Mouse (Mus musculus) liver, embryonic 14.5 days (tissue): ENCODE results near the gene Wdr46. TPM values are rescaled to one million over a fixed set of nuclear protein-coding genes. Genes with fewer than 3 reads are reported as not detected.
"Not testable (repeated sequence)": the region's sequence is repeated elsewhere in the genome, so short reads cannot be mapped to it uniquely, and the experiment has no call there.

Experiments
- ATAC-seq: fragments of 200-750 bp; cut with Nextera tagmentation; 2 replicates; pipeline ENCODE4 v1.8.0; 2017; ENCODE audit warnings: moderate number of reproducible peaks, mild to moderate bottlenecking, moderate library complexity; ENCODE audit not compliant: insufficient read depth
- DNase-seq, 3 experiments: peaks; one replicate each; pipeline ENCODE4 v3.0.0-alpha.2; 2012 to 2013; ENCODE audit warnings: low read depth in 3 of 3, low spot score in 3 of 3
- H3K27ac ChIP-seq: fragments of 300-500 bp; sonication (generic); 2 replicates; pipeline ENCODE4 v1.5.1; 2014; ENCODE audit warnings: moderate library complexity, mild to moderate bottlenecking, control low read depth, inconsistent platforms
- H3K27me3 ChIP-seq: fragments of 300-500 bp; sonication (generic); 2 replicates; pipeline ENCODE4 v1.6.1; 2014; ENCODE audit warnings: mild to moderate bottlenecking, low read length, moderate library complexity; ENCODE audit not compliant: control insufficient read depth, insufficient read depth
- H3K36me3 ChIP-seq: fragments of 300-500 bp; sonication (generic); replicated peaks from 2 replicates; pipeline ENCODE4 v1.6.1; 2014; ENCODE audit warnings: low read depth; ENCODE audit not compliant: control insufficient read depth, insufficient read depth
- H3K4me1 ChIP-seq, 2 experiments: fragments of 200-500 bp in 1 of 2; fragments of 300-500 bp in 1 of 2; sonication (generic) in 1 of 2; replicated peaks; 2 replicates each; pipeline ENCODE4 v1.6.1; 2012 to 2014; ENCODE audit warnings: antibody characterized with exemption in 1 of 2, inconsistent platforms in 1 of 2, low read length in 1 of 2; ENCODE audit not compliant: control insufficient read depth in 2 of 2, insufficient read depth in 2 of 2
- H3K4me2 ChIP-seq: fragments of 300-500 bp; sonication (generic); 2 replicates; pipeline ENCODE4 v1.6.1; 2014; ENCODE audit warnings: low read depth, mild to moderate bottlenecking, control low read depth, moderate library complexity
- H3K4me3 ChIP-seq, 2 experiments: fragments of 200-500 bp in 1 of 2; fragments of 300-500 bp in 1 of 2; sonication (generic) in 1 of 2; 2 replicates each; pipeline ENCODE4 v1.5.1; 2012 to 2014; ENCODE audit warnings: low read depth in 2 of 2, low read length in 2 of 2, mild to moderate bottlenecking in 2 of 2, control low read depth in 1 of 2, inconsistent platforms in 1 of 2, moderate library complexity in 1 of 2; ENCODE audit not compliant: insufficient read depth in 1 of 2
- H3K9ac ChIP-seq: fragments of 300-500 bp; sonication (generic); replicated peaks from 2 replicates; pipeline ENCODE4 v1.6.1; 2014; ENCODE audit warnings: mild to moderate bottlenecking, control low read depth, moderate library complexity
- H3K9me3 ChIP-seq: fragments of 300-500 bp; sonication (generic); 2 replicates; pipeline ENCODE4 v1.6.1; 2016; ENCODE audit warnings: low read length, mixed read lengths; ENCODE audit not compliant: control insufficient read depth
- CTCF ChIP-seq: IDR thresholded peaks from 2 replicates; pipeline ENCODE4 v1.5.1; 2016; ENCODE audit warnings: antibody characterized with exemption, low read depth, control low read depth
- EP300 ChIP-seq: IDR thresholded peaks from 2 replicates; pipeline ENCODE4 v1.6.1; 2016; ENCODE audit warnings: antibody characterized with exemption, low read depth
- WGBS: fragments of 180-500 bp; shearing (Covaris S2); extraction: QIAGEN DNeasy Blood & Tissue Kit; methylation state at CpG from one replicate; pipeline ENCODE4 v1.1.7; 2014; ENCODE audit not compliant: insufficient replicate concordance; 5-methylcytosine and 5-hydroxymethylcytosine counted together
- polyA plus RNA-seq, 2 experiments: library from polyadenylated mRNA; depleted of rRNA in 1 of 2; stranded (reverse) in 1 of 2; unstranded in 1 of 2; fragments of >200 nt; fragmentation: Nextera tagmentation in 1 of 2; extraction: Ambion mirVana in 1 of 2; gene quantifications; 2 replicates each; pipeline versions ENCODE4 v1.2.1 to v1.2.3; 2012 to 2014

The Wdr46 gene
- polyA plus RNA-seq, 2 experiments = 8.0 to 18.9 TPM

DNA sequence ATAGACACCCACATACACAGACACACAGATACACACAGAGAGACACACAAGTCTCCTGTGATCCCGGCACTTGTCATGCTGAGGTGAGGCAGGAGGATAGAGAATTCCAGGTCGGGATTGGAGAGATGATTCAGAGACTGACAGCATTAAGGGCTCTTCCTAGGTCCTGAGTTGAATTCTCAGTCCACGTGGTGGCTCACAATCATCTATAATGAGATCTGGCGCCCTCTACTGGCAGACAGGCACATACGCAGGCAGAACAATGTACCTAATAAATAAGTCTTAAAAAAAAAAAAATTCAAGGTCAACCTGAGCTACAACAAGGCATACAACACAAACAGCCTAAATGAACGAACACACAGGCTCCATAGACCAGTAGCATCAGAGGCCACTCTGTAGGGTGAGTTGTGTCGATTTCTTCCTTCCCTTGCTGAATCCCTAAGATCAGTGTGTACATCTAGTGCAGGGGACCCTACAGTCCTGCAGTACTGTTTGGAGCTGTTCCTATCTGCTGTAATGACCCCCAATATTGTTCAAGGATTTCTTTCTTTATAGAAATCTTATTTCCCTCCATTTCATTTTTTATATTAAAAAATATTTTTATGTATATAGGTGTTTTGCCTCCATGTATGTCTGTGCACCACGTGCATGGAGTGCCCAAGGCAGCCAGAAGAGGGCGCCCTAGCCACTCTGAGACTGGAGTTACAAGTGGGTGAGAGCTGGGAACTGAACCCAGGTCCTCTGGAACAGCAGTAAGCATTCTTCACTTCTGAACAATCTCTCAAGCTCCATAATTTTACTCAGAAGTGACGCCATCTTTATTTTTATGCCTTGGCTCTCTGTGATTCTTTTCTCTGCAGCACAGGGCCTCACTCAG, 51.6 kb downstream of the Wdr46 start:
- Histone ChIP-seq H3K27ac (no peak overlapping the region), H3K4me2 (no peak overlapping the region), H3K9ac (no peak overlapping the region), H3K9me3 (no peaks in the 10 kb centered on the region), H3K4me1 (peaks cover 0 to 2% of the 10 kb centered on the region in 2 experiments; a peak in 1 of 4 replicates), H3K27me3 (no peaks in the 10 kb centered on the region), H3K36me3 (no peaks in the 10 kb centered on the region), H3K4me3 (no peak overlapping the region)
- TF ChIP-seq EP300 = no peak
- peak; percentile 86 for TF ChIP-seq CTCF
- peak; percentile 58 to 66 (median 64) for DNase-seq
- no peak for ATAC-seq
- 26% methylated on average over 10 of the region's 10 CpGs for WGBS

- no peaks in the 10 kb centered on the region; the same call in 1 of the 2 replicates for H3K27me3 ChIP-seq
- H3K36me3 ChIP-seq = no peaks in the 10 kb centered on the region
- no peak overlapping the region for H3K9ac ChIP-seq
- no peak for TF ChIP-seq CTCF
- no peak for TF ChIP-seq EP300
- no peak for DNase-seq
- peaks cover 0 to 2% of the 10 kb centered on the region in 2 experiments; a peak in 1 of 4 replicates for H3K4me1 ChIP-seq
- WGBS = 76% methylated on average over 8 of the region's 8 CpGs
- no peak overlapping the region for H3K4me3 ChIP-seq
- no peak overlapping the region for H3K4me2 ChIP-seq
- H3K9me3 ChIP-seq = no peaks in the 10 kb centered on the region
- H3K27ac ChIP-seq = no peak overlapping the region
- no peak for ATAC-seq
These were observed 54.5 kb downstream of the Wdr46 start for GRCm38 (mm10) chr17:33994959-33995358.

GRCm38 (mm10) chr17:33995651-33996050, 55.2 kb downstream of the Wdr46 start:
- Histone ChIP-seq H3K4me3 (no peak overlapping the region), H3K4me1 (peaks cover 0 to 2% of the 10 kb centered on the region in 2 experiments; a peak in 1 of 4 replicates), H3K4me2 (no peak overlapping the region), H3K27ac (no peak overlapping the region), H3K36me3 (no peaks in the 10 kb centered on the region), H3K27me3 (peaks cover 4% of the 10 kb centered on the region; the same call in 1 of the 2 replicates), H3K9ac (no peak overlapping the region), H3K9me3 (no peaks in the 10 kb centered on the region)
- 50% methylated on average over 3 of the region's 3 CpGs for WGBS
- DNase-seq = no peak
- TF ChIP-seq CTCF = no peak
- TF ChIP-seq EP300 = no peak
- ATAC-seq = no peak

- not testable (repeated sequence) for H3K9ac ChIP-seq, ATAC-seq, H3K4me2 ChIP-seq, H3K4me3 ChIP-seq, H3K27ac ChIP-seq, DNase-seq, H3K9me3 ChIP-seq, H3K27me3 ChIP-seq, H3K36me3 ChIP-seq, H3K4me1 ChIP-seq
- 79% methylated on average over 2 of the region's 2 CpGs for WGBS
These were observed 56.6 kb downstream of the Wdr46 start for GRCm38 (mm10) chr17:33997025-33997424.

- 0 out of 4 replicates have a peak overlapping the region, but pooled peaks of 1 of the 2 experiments have one; percentile 58 for H3K4me3 ChIP-seq
- H3K4me2 ChIP-seq, H3K4me1 ChIP-seq, H3K9me3 ChIP-seq, ATAC-seq, DNase-seq, H3K36me3 ChIP-seq, H3K9ac ChIP-seq, H3K27ac ChIP-seq, H3K27me3 ChIP-seq: not testable (repeated sequence)
- WGBS = 28% methylated on average over 5 of the region's 5 CpGs
These were observed 58.2 kb downstream of the Wdr46 start for GRCm38 (mm10) chr17:33998697-33999096.

Other genes with a start within 250 kb of the Wdr46 start
Only the 30 nearest of the 31 such genes appear.
- 162 and 167 TPM in 2 replicates for gene March2, start 222.0 kb upstream of the Wdr46 start, polyA plus RNA-seq (2012; rRNA removed)
- 235 and 236 TPM in 2 replicates for gene March2, start 222.0 kb upstream of the Wdr46 start, polyA plus RNA-seq (2014; fragmentation: Nextera tagmentation; extraction: Ambion mirVana)
- gene Rab11b, start 180.1 kb upstream of the Wdr46 start, polyA plus RNA-seq (2012; rRNA removed) = 91.1 and 101 TPM in 2 replicates
- gene Rab11b, start 180.1 kb upstream of the Wdr46 start, polyA plus RNA-seq (2014; fragmentation: Nextera tagmentation; extraction: Ambion mirVana) = 62.6 and 74.3 TPM in 2 replicates
- gene Angptl4, start 158.8 kb upstream of the Wdr46 start, polyA plus RNA-seq (2012; rRNA removed) = 6.1 and 6.3 TPM in 2 replicates
- gene Angptl4, start 158.8 kb upstream of the Wdr46 start, polyA plus RNA-seq (2014; fragmentation: Nextera tagmentation; extraction: Ambion mirVana) = 12.8 and 15.2 TPM in 2 replicates
- 7.1 and 7.6 TPM in 2 replicates for gene Kank3, start 130.1 kb upstream of the Wdr46 start, polyA plus RNA-seq (2012; rRNA removed)
- gene Kank3, start 130.1 kb upstream of the Wdr46 start, polyA plus RNA-seq (2014; fragmentation: Nextera tagmentation; extraction: Ambion mirVana) = 7.3 and 7.7 TPM in 2 replicates
- 593 and 901 TPM in 2 replicates for gene Rps28, start 116.1 kb upstream of the Wdr46 start, polyA plus RNA-seq (2012; rRNA removed)
- gene Rps28, start 116.1 kb upstream of the Wdr46 start, polyA plus RNA-seq (2014; fragmentation: Nextera tagmentation; extraction: Ambion mirVana) = 693 and 702 TPM in 2 replicates
- gene Ndufa7, start 116.1 kb upstream of the Wdr46 start, polyA plus RNA-seq (2012; rRNA removed) = 146 and 149 TPM in 2 replicates
- 271 and 282 TPM in 2 replicates for gene Ndufa7, start 116.1 kb upstream of the Wdr46 start, polyA plus RNA-seq (2014; fragmentation: Nextera tagmentation; extraction: Ambion mirVana)
- gene Cd320, start 97.6 kb upstream of the Wdr46 start, polyA plus RNA-seq (2012; rRNA removed) = 5.2 and 6.7 TPM in 2 replicates
- 16.1 and 16.9 TPM in 2 replicates for gene Cd320, start 97.6 kb upstream of the Wdr46 start, polyA plus RNA-seq (2014; fragmentation: Nextera tagmentation; extraction: Ambion mirVana)
- gene Gm7029, start 66.8 kb upstream of the Wdr46 start, polyA plus RNA-seq (2012; rRNA removed) = not detected in 2 replicates
- not detected in 2 replicates for gene Gm7029, start 66.8 kb upstream of the Wdr46 start, polyA plus RNA-seq (2014; fragmentation: Nextera tagmentation; extraction: Ambion mirVana)
- gene Kifc1, start 50.0 kb upstream of the Wdr46 start, polyA plus RNA-seq (2012; rRNA removed) = 37.2 and 40.8 TPM in 2 replicates
- gene Kifc1, start 50.0 kb upstream of the Wdr46 start, polyA plus RNA-seq (2014; fragmentation: Nextera tagmentation; extraction: Ambion mirVana) = 7.2 and 7.9 TPM in 2 replicates
- 0.36 and 0.44 TPM in 2 replicates for gene Platr17, start 35.5 kb upstream of the Wdr46 start, polyA plus RNA-seq (2012; rRNA removed)
- gene Platr17, start 35.5 kb upstream of the Wdr46 start, polyA plus RNA-seq (2014; fragmentation: Nextera tagmentation; extraction: Ambion mirVana) = 0.20 and 0.29 TPM in 2 replicates
- gene Daxx, start 31.2 kb upstream of the Wdr46 start, polyA plus RNA-seq (2012; rRNA removed) = 11.1 and 14.7 TPM in 2 replicates
- gene Daxx, start 31.2 kb upstream of the Wdr46 start, polyA plus RNA-seq (2014; fragmentation: Nextera tagmentation; extraction: Ambion mirVana) = 14.8 and 15.3 TPM in 2 replicates
- 10.4 and 10.6 TPM in 2 replicates for gene Tapbp, start 24.8 kb upstream of the Wdr46 start, polyA plus RNA-seq (2012; rRNA removed)
- gene Tapbp, start 24.8 kb upstream of the Wdr46 start, polyA plus RNA-seq (2014; fragmentation: Nextera tagmentation; extraction: Ambion mirVana) = 24.0 and 28.7 TPM in 2 replicates
- gene Zbtb22, start 24.8 kb upstream of the Wdr46 start, polyA plus RNA-seq (2012; rRNA removed) = 10.6 and 12.1 TPM in 2 replicates
- gene Zbtb22, start 24.8 kb upstream of the Wdr46 start, polyA plus RNA-seq (2014; fragmentation: Nextera tagmentation; extraction: Ambion mirVana) = 4.7 and 4.8 TPM in 2 replicates
- gene Rgl2, start 11.1 kb upstream of the Wdr46 start, polyA plus RNA-seq (2012; rRNA removed) = 17.0 and 19.6 TPM in 2 replicates
- 4.9 and 5.9 TPM in 2 replicates for gene Rgl2, start 11.1 kb upstream of the Wdr46 start, polyA plus RNA-seq (2014; fragmentation: Nextera tagmentation; extraction: Ambion mirVana)
- 36.8 and 62.4 TPM in 2 replicates for gene Pfdn6, start 317 bp upstream of the Wdr46 start, polyA plus RNA-seq (2012; rRNA removed)
- 103 TPM in 2 replicates for gene Pfdn6, start 317 bp upstream of the Wdr46 start, polyA plus RNA-seq (2014; fragmentation: Nextera tagmentation; extraction: Ambion mirVana)
- gene B3galt4, start 10.8 kb downstream of the Wdr46 start, polyA plus RNA-seq (2012; rRNA removed) = 1.1 and 1.3 TPM in 2 replicates
- 1.1 and 1.8 TPM in 2 replicates for gene B3galt4, start 10.8 kb downstream of the Wdr46 start, polyA plus RNA-seq (2014; fragmentation: Nextera tagmentation; extraction: Ambion mirVana)
- 17.4 and 18.7 TPM in 2 replicates for gene Vps52, start 15.2 kb downstream of the Wdr46 start, polyA plus RNA-seq (2012; rRNA removed)
- 15.2 and 18.4 TPM in 2 replicates for gene Vps52, start 15.2 kb downstream of the Wdr46 start, polyA plus RNA-seq (2014; fragmentation: Nextera tagmentation; extraction: Ambion mirVana)
- 829 and 1,098 TPM in 2 replicates for gene Rps18, start 15.3 kb downstream of the Wdr46 start, polyA plus RNA-seq (2012; rRNA removed)
- 1,411 and 1,430 TPM in 2 replicates for gene Rps18, start 15.3 kb downstream of the Wdr46 start, polyA plus RNA-seq (2014; fragmentation: Nextera tagmentation; extraction: Ambion mirVana)
- 124 and 137 TPM in 2 replicates for gene H2-K1, start 59.7 kb downstream of the Wdr46 start, polyA plus RNA-seq (2012; rRNA removed)
- gene H2-K1, start 59.7 kb downstream of the Wdr46 start, polyA plus RNA-seq (2014; fragmentation: Nextera tagmentation; extraction: Ambion mirVana) = 107 and 108 TPM in 2 replicates
- 7.6 and 9.7 TPM in 2 replicates for gene Ring1, start 84.0 kb downstream of the Wdr46 start, polyA plus RNA-seq (2012; rRNA removed)
- 1.2 and 1.7 TPM in 2 replicates for gene Ring1, start 84.0 kb downstream of the Wdr46 start, polyA plus RNA-seq (2014; fragmentation: Nextera tagmentation; extraction: Ambion mirVana)
- 30.6 and 32.8 TPM in 2 replicates for gene H2-Ke6, start 87.4 kb downstream of the Wdr46 start, polyA plus RNA-seq (2012; rRNA removed)
- gene H2-Ke6, start 87.4 kb downstream of the Wdr46 start, polyA plus RNA-seq (2014; fragmentation: Nextera tagmentation; extraction: Ambion mirVana) = 22.3 and 24.9 TPM in 2 replicates
- 27.0 and 28.1 TPM in 2 replicates for gene Slc39a7, start 91.0 kb downstream of the Wdr46 start, polyA plus RNA-seq (2012; rRNA removed)
- 25.1 and 26.5 TPM in 2 replicates for gene Slc39a7, start 91.0 kb downstream of the Wdr46 start, polyA plus RNA-seq (2014; fragmentation: Nextera tagmentation; extraction: Ambion mirVana)
- 15.2 and 16.5 TPM in 2 replicates for gene Rxrb, start 91.2 kb downstream of the Wdr46 start, polyA plus RNA-seq (2012; rRNA removed)
- gene Rxrb, start 91.2 kb downstream of the Wdr46 start, polyA plus RNA-seq (2014; fragmentation: Nextera tagmentation; extraction: Ambion mirVana) = 6.0 and 7.2 TPM in 2 replicates
- gene Col11a2, start 98.8 kb downstream of the Wdr46 start, polyA plus RNA-seq (2012; rRNA removed) = 0.22 and 0.55 TPM in 2 replicates
- 0.06 and 0.20 TPM in 2 replicates for gene Col11a2, start 98.8 kb downstream of the Wdr46 start, polyA plus RNA-seq (2014; fragmentation: Nextera tagmentation; extraction: Ambion mirVana)
- gene H2-Oa, start 151.7 kb downstream of the Wdr46 start, polyA plus RNA-seq (2012; rRNA removed) = 0.45 and 0.51 TPM in 2 replicates
- gene H2-Oa, start 151.7 kb downstream of the Wdr46 start, polyA plus RNA-seq (2014; fragmentation: Nextera tagmentation; extraction: Ambion mirVana) = 0.29 and 0.51 TPM in 2 replicates
- gene H2-DMa, start 178.9 kb downstream of the Wdr46 start, polyA plus RNA-seq (2012; rRNA removed) = 2.5 and 3.1 TPM in 2 replicates
- gene H2-DMa, start 178.9 kb downstream of the Wdr46 start, polyA plus RNA-seq (2014; fragmentation: Nextera tagmentation; extraction: Ambion mirVana) = 4.4 and 5.5 TPM in 2 replicates
- gene Brd2, start 182.0 kb downstream of the Wdr46 start, polyA plus RNA-seq (2012; rRNA removed) = 46.8 and 48.7 TPM in 2 replicates
- 28.8 and 37.5 TPM in 2 replicates for gene Brd2, start 182.0 kb downstream of the Wdr46 start, polyA plus RNA-seq (2014; fragmentation: Nextera tagmentation; extraction: Ambion mirVana)
- gene H2-DMb2, start 202.6 kb downstream of the Wdr46 start, polyA plus RNA-seq (2012; rRNA removed) = 0.40 and 0.58 TPM in 2 replicates
- gene H2-DMb2, start 202.6 kb downstream of the Wdr46 start, polyA plus RNA-seq (2014; fragmentation: Nextera tagmentation; extraction: Ambion mirVana) = 0.13 and 0.33 TPM in 2 replicates
- gene H2-DMb1, start 212.4 kb downstream of the Wdr46 start, polyA plus RNA-seq (2012; rRNA removed) = 1.2 TPM in 2 replicates
- gene H2-DMb1, start 212.4 kb downstream of the Wdr46 start, polyA plus RNA-seq (2014; fragmentation: Nextera tagmentation; extraction: Ambion mirVana) = 0.79 and 0.86 TPM in 2 replicates
- gene Tap1, start 246.9 kb downstream of the Wdr46 start, polyA plus RNA-seq (2012; rRNA removed) = 1.9 TPM in 2 replicates
- 2.0 and 2.5 TPM in 2 replicates for gene Tap1, start 246.9 kb downstream of the Wdr46 start, polyA plus RNA-seq (2014; fragmentation: Nextera tagmentation; extraction: Ambion mirVana)